In genomic region chr13:74522481-74523237, GRCm38 (mm10) we compare ENCODE assay signal across 8 mouse cellular contexts. TPM values are rescaled to one million over a fixed set of nuclear protein-coding genes. Genes with fewer than 3 reads are reported as not detected.
DNase-seq lines count a peak whose midpoint lies in the region; ATAC-seq and TF ChIP-seq lines count a peak whose summit lies in the region.

No protein-coding gene starts in this region.

- peak overlapping the region; percentile 82 for H3K9ac ChIP-seq in heart, embryonic 13.5 days
- peak overlapping the region; percentile 46 for H3K9ac ChIP-seq in kidney, postnatal 0 days (ENCODE audit: low read depth, low read length)
- peak overlapping the region; percentile 46 for H3K9ac ChIP-seq in liver, embryonic 11.5 days (ENCODE audit: low read depth, low read length)
- H3K9ac ChIP-seq in stomach, embryonic 14.5 days (replicated peaks; ENCODE audit: low read depth, low read length): 0 out of 2 replicates have a peak overlapping the region, but pooled peaks have one; percentile 14

- no peaks in the 10 kb centered on the region for H3K27me3 ChIP-seq in heart, embryonic 13.5 days (replicated peaks)
- no peaks in the 10 kb centered on the region for H3K27me3 ChIP-seq in kidney, postnatal 0 days (ENCODE audit: insufficient read depth, low read length)
- no peaks in the 10 kb centered on the region for H3K27me3 ChIP-seq in liver, embryonic 11.5 days (replicated peaks; ENCODE audit: control insufficient read depth, insufficient read depth, low read length)
- H3K27me3 ChIP-seq in myocyte (ENCODE audit: control insufficient read depth, insufficient read depth, insufficient read length): no peaks in the 10 kb centered on the region
- H3K27me3 ChIP-seq in stomach, embryonic 14.5 days (ENCODE audit: control insufficient read depth, insufficient read depth, low read length): no peaks in the 10 kb centered on the region

- DNase-seq in CD4-positive, CD25-positive, alpha-beta regulatory T cell, adult 2 months (ENCODE audit: low read depth, low spot score): peak; percentile 85
- DNase-seq in fibroblast of lung, adult 2 months (ENCODE audit: low read depth): peak; percentile 53
- peak; percentile 91 for DNase-seq in kidney, postnatal 0 days (ENCODE audit: low spot score)
- peak; percentile 70 for DNase-seq in liver, embryonic 11.5 days (ENCODE audit: low spot score)

- peak overlapping the region; percentile 18 for H3K27ac ChIP-seq in brown adipose tissue, adult 24 weeks (replicated peaks; ENCODE audit: low read depth, low read length)
- H3K27ac ChIP-seq in heart, embryonic 13.5 days (replicated peaks): peak overlapping the region; percentile 95
- H3K27ac ChIP-seq in kidney, postnatal 0 days: peak overlapping the region; percentile 85
- H3K27ac ChIP-seq in liver, embryonic 11.5 days (ENCODE audit: low read depth, low read length): peak overlapping the region; percentile 72
- H3K27ac ChIP-seq in stomach, embryonic 14.5 days (ENCODE audit: low read length): peak overlapping the region; percentile 69

- H3K36me3 ChIP-seq in heart, embryonic 13.5 days: no peaks in the 10 kb centered on the region
- H3K36me3 ChIP-seq in kidney, postnatal 0 days (ENCODE audit: insufficient read depth, low read length): no peaks in the 10 kb centered on the region
- H3K36me3 ChIP-seq in liver, embryonic 11.5 days (ENCODE audit: control insufficient read depth, insufficient read depth, low read length): no peaks in the 10 kb centered on the region
- H3K36me3 ChIP-seq in myocyte (ENCODE audit: control insufficient read depth, insufficient read depth): no peaks in the 10 kb centered on the region
- no peaks in the 10 kb centered on the region for H3K36me3 ChIP-seq in stomach, embryonic 14.5 days (ENCODE audit: control insufficient read depth, insufficient read depth, low read length)

- TF ChIP-seq POLR2A in myocyte (IDR thresholded peaks at IDR 0.05; ENCODE audit: insufficient read length, low read depth): peak; percentile 49

- TF ChIP-seq CTCF in kidney, postnatal 0 days (IDR thresholded peaks at IDR 0.05; ENCODE audit: low read depth): no peak

- WGBS in heart, embryonic 13.5 days: 2% methylated on average over 15 of the region's 15 CpGs
- under 1% methylated on average over 15 of the region's 15 CpGs for WGBS in kidney, postnatal 0 days
- WGBS in liver, embryonic 11.5 days: under 1% methylated on average over 15 of the region's 15 CpGs
- WGBS in stomach, embryonic 14.5 days: 2% methylated on average over 15 of the region's 15 CpGs

- H3K79me2 ChIP-seq in myocyte (ENCODE audit: control insufficient read depth, insufficient read depth): no peaks in the 10 kb centered on the region

- H3K4me1 ChIP-seq in brown adipose tissue, adult 24 weeks (ENCODE audit: control insufficient read depth, insufficient read depth, insufficient read length, low read length): no peaks in the 10 kb centered on the region
- H3K4me1 ChIP-seq in heart, embryonic 13.5 days: peaks cover 10% of the 10 kb centered on the region
- H3K4me1 ChIP-seq in kidney, postnatal 0 days (replicated peaks; ENCODE audit: insufficient read depth, low read length): no peaks in the 10 kb centered on the region
- H3K4me1 ChIP-seq in liver, embryonic 11.5 days (replicated peaks; ENCODE audit: control insufficient read depth, insufficient read depth, low read length): no peaks in the 10 kb centered on the region
- H3K4me1 ChIP-seq in stomach, embryonic 14.5 days (ENCODE audit: control insufficient read depth, insufficient read depth, low read length): no peaks in the 10 kb centered on the region

- H3K4me3 ChIP-seq in brown adipose tissue, adult 24 weeks (ENCODE audit: insufficient read depth, low read depth, low read length): peak overlapping the region; percentile 62
- H3K4me3 ChIP-seq in heart, embryonic 13.5 days: peak overlapping the region; percentile 64
- peak overlapping the region; percentile 37 for H3K4me3 ChIP-seq in kidney, postnatal 0 days (replicated peaks; ENCODE audit: low read depth, low read length)
- peak overlapping the region; percentile 56 for H3K4me3 ChIP-seq in liver, embryonic 11.5 days (ENCODE audit: low read depth, low read length)
- peak overlapping the region; percentile 20 for H3K4me3 ChIP-seq in myocyte
- peak overlapping the region; percentile 35 for H3K4me3 ChIP-seq in stomach, embryonic 14.5 days (ENCODE audit: low read depth, low read length)

- peak; percentile 86 for ATAC-seq in heart, embryonic 13.5 days (ENCODE audit: extremely low read depth, insufficient number of reproducible peaks, low FRiP score, low TSS enrichment)
- ATAC-seq in kidney, postnatal 0 days (replicated peaks; ENCODE audit: low FRiP score, low read depth): peak; percentile 98
- peak; percentile 96 for ATAC-seq in liver, embryonic 11.5 days (replicated peaks; ENCODE audit: low FRiP score)
- peak; percentile 98 for ATAC-seq in stomach, embryonic 14.5 days (ENCODE audit: insufficient number of reproducible peaks, insufficient read depth, low FRiP score, low read depth)

- no peak overlapping the region for H3ac ChIP-seq in myocyte (ENCODE audit: control insufficient read depth, insufficient read length)

- H3K4me2 ChIP-seq in heart, embryonic 13.5 days: peak overlapping the region; percentile 76
- H3K4me2 ChIP-seq in kidney, postnatal 0 days (ENCODE audit: low read length): peak overlapping the region; percentile 56
- H3K4me2 ChIP-seq in liver, embryonic 11.5 days: peak overlapping the region; percentile 63
- H3K4me2 ChIP-seq in myocyte (ENCODE audit: low read depth): peak overlapping the region; percentile 63
- H3K4me2 ChIP-seq in stomach, embryonic 14.5 days (replicated peaks; ENCODE audit: low read depth, low read length): peak overlapping the region; percentile 44

- no peaks in the 10 kb centered on the region for H3K9me3 ChIP-seq in heart, embryonic 13.5 days
- no peaks in the 10 kb centered on the region for H3K9me3 ChIP-seq in kidney, postnatal 0 days (replicated peaks; ENCODE audit: low read length)
- no peaks in the 10 kb centered on the region for H3K9me3 ChIP-seq in liver, embryonic 11.5 days (ENCODE audit: control insufficient read depth, low read length)
- H3K9me3 ChIP-seq in stomach, embryonic 14.5 days (ENCODE audit: control insufficient read depth, low read depth, low read length): no peaks in the 10 kb centered on the region

TF ChIP-seq in myocyte, 11 proteins besides CTCF, POLR2A, EP300 and RAD21:
- no peak for TF ChIP-seq SRF (IDR thresholded peaks at IDR 0.05; ENCODE audit: control insufficient read depth, insufficient read length, low read depth)
- TF ChIP-seq TCF3 (IDR thresholded peaks at IDR 0.05; ENCODE audit: insufficient read length, low read depth): no peak
- no peak for TF ChIP-seq POLR2AphosphoS2 (IDR thresholded peaks at IDR 0.05; ENCODE audit: insufficient read length, low read depth)
- no peak for TF ChIP-seq MYOG (IDR thresholded peaks at IDR 0.05; ENCODE audit: control insufficient read depth in 1 of 3, insufficient read depth in 1 of 3, insufficient read length in 2 of 3, low read depth in 2 of 3)
- no peak for TF ChIP-seq MAX (IDR thresholded peaks at IDR 0.05; ENCODE audit: low read depth)
- TF ChIP-seq TCF12 (IDR thresholded peaks at IDR 0.05; ENCODE audit: insufficient read depth, poor library complexity, severe bottlenecking): no peak
- no peak for TF ChIP-seq CEBPB (IDR thresholded peaks at IDR 0.05; ENCODE audit: insufficient read depth, poor library complexity, severe bottlenecking)
- no peak for TF ChIP-seq E2F4 (IDR thresholded peaks at IDR 0.05; ENCODE audit: insufficient read depth)
- no peak for TF ChIP-seq MYOD1 (IDR thresholded peaks at IDR 0.05; ENCODE audit: control insufficient read depth in 1 of 3, insufficient read length in 2 of 3, low read depth in 2 of 3)
- no peak for TF ChIP-seq USF1 (IDR thresholded peaks at IDR 0.05; ENCODE audit: low read depth)
- no peak for TF ChIP-seq REST (IDR thresholded peaks at IDR 0.05; ENCODE audit: insufficient read depth, insufficient read length)

RNA-seq across cellular contexts. Expression of gene Zfp825, which starts 28.9 kb away (rescaled TPM):
- polyA plus RNA-seq in brown adipose tissue, adult 24 weeks (2012; ENCODE audit: insufficient read depth, insufficient read length, missing spikeins): 5.4 and 8.0 TPM in 2 replicates
- 12.7 and 15.2 TPM in 2 replicates for polyA plus RNA-seq in heart, embryonic 13.5 days (2015; fragmentation: Nextera tagmentation; extraction: Ambion mirVana)
- polyA plus RNA-seq in kidney, postnatal 0 days (2015; fragmentation: Nextera tagmentation; extraction: Ambion mirVana): 18.7 and 21.6 TPM in 2 replicates
- 17.7 and 18.3 TPM in 2 replicates for polyA plus RNA-seq in liver, embryonic 11.5 days (2014; fragmentation: Nextera tagmentation; extraction: Ambion mirVana)
- polyA plus RNA-seq in myocyte (2012; fragmentation: generic; extraction: Trizol): 2.8 TPM
- polyA plus RNA-seq in stomach, embryonic 14.5 days (2014; fragmentation: Nextera tagmentation; extraction: Ambion mirVana): 22.2 and 22.7 TPM in 2 replicates

Comparison
In these comparisons a context has a peak if more than half of its experiments do, and no peak if none do; other contexts are left out.
1. Peak in every context shown above with its lines: DNase-seq, ATAC-seq, H3K4me3 ChIP-seq and H3K27ac ChIP-seq.
2. H3K27ac ChIP-seq: peak in every context shown above with its lines; median percentile 95 in heart, embryonic 13.5 days; 85 in kidney, postnatal 0 days; 72 in liver, embryonic 11.5 days; 69 in stomach, embryonic 14.5 days; 18 in brown adipose tissue, adult 24 weeks.
3. H3K9ac ChIP-seq: peak in every context shown above with its lines; median percentile 82 in heart, embryonic 13.5 days; 46 in kidney, postnatal 0 days; 46 in liver, embryonic 11.5 days; 14 in stomach, embryonic 14.5 days.